Mouse (Mus musculus) urinary bladder, postnatal 4 days (tissue): Measurements from ENCODE around the gene Trmt6.
A peak's percentile ranks its signal among the peaks of the same experiment; 100 is the strongest.

Source experiments
- DNase-seq, 2 experiments: peaks; one replicate each; pipeline ENCODE4 v3.0.0; 2021 to 2022; ENCODE audit warnings: low spot score in 2 of 2

Gene Trmt6

GRCm38 (mm10) chr2:132815608-132816314 is at the start of gene Trmt6, which contains the start of gene Mcm8:
Gene Trmt6, minus strand, starts transcription at chr2:132816055.
Gene Mcm8, plus strand, starts transcription at chr2:132816141.
- DNase-seq, result peak; percentile 83 to 89

GRCm38 (mm10) chr2:132863325-132863724 is 47.5 kb upstream of the Trmt6 start:
- DNase-seq, result no peak

GRCm38 (mm10) chr2:132861456-132861855 is 45.6 kb upstream of the Trmt6 start:
- no peak for DNase-seq

- DNase-seq, result no peak
Observed at GRCm38 (mm10) chr2:132860435-132860834, 44.6 kb upstream of the Trmt6 start.

GRCm38 (mm10) chr2:132856333-132856732 is 40.5 kb upstream of the Trmt6 start:
- no peak for DNase-seq

- no peak for DNase-seq
Observed at GRCm38 (mm10) chr2:132853051-132853450, 37.2 kb upstream of the Trmt6 start.

GRCm38 (mm10) chr2:132849141-132849540 is 33.3 kb upstream of the Trmt6 start:
- no peak for DNase-seq

- no peak for DNase-seq
Observed at GRCm38 (mm10) chr2:132848361-132848760, 32.5 kb upstream of the Trmt6 start.

GRCm38 (mm10) chr2:132847581-132847980 is 31.7 kb upstream of the Trmt6 start:
- no peak for DNase-seq

GRCm38 (mm10) chr2:132846407-132847358 is 30.8 kb upstream of the Trmt6 start, which contains the start of gene Crls1:
Gene Crls1, plus strand, starts transcription at chr2:132846666.
- peak; percentile 93 to 96 for DNase-seq

GRCm38 (mm10) chr2:132841071-132841470 is 25.2 kb upstream of the Trmt6 start:
- DNase-seq, result no peak

- no peak for DNase-seq
Observed at GRCm38 (mm10) chr2:132802976-132803375, 12.9 kb downstream of the Trmt6 start.

- no peak for DNase-seq
Observed at GRCm38 (mm10) chr2:132794204-132794586, 21.7 kb downstream of the Trmt6 start.

GRCm38 (mm10) chr2:132793441-132794203 is 22.2 kb downstream of the Trmt6 start:
- no peak for DNase-seq

- no peak for DNase-seq
Observed at GRCm38 (mm10) chr2:132784039-132784438, 31.8 kb downstream of the Trmt6 start.

GRCm38 (mm10) chr2:132781439-132782068 is 34.3 kb downstream of the Trmt6 start:
- peak; percentile 87 to 92 for DNase-seq

GRCm38 (mm10) chr2:132780978-132781377 is 34.9 kb downstream of the Trmt6 start, which contains the start of gene Chgb:
Gene Chgb, plus strand, starts transcription at chr2:132781278.
- DNase-seq, result no peak

GRCm38 (mm10) chr2:132770822-132771221 is 45.0 kb downstream of the Trmt6 start:
- DNase-seq, result no peak

- no peak for DNase-seq
Observed at GRCm38 (mm10) chr2:132757911-132758310, 57.9 kb downstream of the Trmt6 start.
